Mouse (Mus musculus): ENCODE results near the gene Chd3. TPM values are rescaled to one million over a fixed set of nuclear protein-coding genes. Genes with fewer than 3 reads are reported as not detected.

Gene Chd3
- total RNA-seq, 2 experiments from 2014 or later, result 12.0 to 13.9 TPM

- peak; percentile 91 for DNase-seq
Measured at GRCm38 (mm10) chr11:69366157-69366854, 2.9 kb downstream of the Chd3 start.

GRCm38 (mm10) chr11:69365722-69366121, 3.5 kb downstream of the Chd3 start:
- no peak for DNase-seq

GRCm38 (mm10) chr11:69364910-69365309, 4.3 kb downstream of the Chd3 start:
- DNase-seq, result peak; percentile 94

GRCm38 (mm10) chr11:69364376-69364775, 4.8 kb downstream of the Chd3 start:
- no peak for DNase-seq

- DNase-seq, result no peak
Measured at GRCm38 (mm10) chr11:69362479-69362878, 6.7 kb downstream of the Chd3 start.

- no peak for DNase-seq
Measured at GRCm38 (mm10) chr11:69362021-69362420, 7.2 kb downstream of the Chd3 start.

- peak; percentile 64 for DNase-seq
Measured at GRCm38 (mm10) chr11:69357690-69358089, 11.5 kb downstream of the Chd3 start.

GRCm38 (mm10) chr11:69356544-69356943, 12.7 kb downstream of the Chd3 start:
- no peak for DNase-seq

- no peak for DNase-seq
Measured at GRCm38 (mm10) chr11:69346441-69346840, 22.8 kb downstream of the Chd3 start.

GRCm38 (mm10) chr11:69340161-69341131, 28.8 kb downstream of the Chd3 start, which contains the start of gene Rnf227:
Gene Rnf227 (plus strand): TSS chr11:69340461.
- peak; percentile 55 for DNase-seq

- DNase-seq, result no peak
Measured at GRCm38 (mm10) chr11:69334796-69335195, 34.4 kb downstream of the Chd3 start.

- DNase-seq, result no peak
Measured at GRCm38 (mm10) chr11:69333922-69334321, 35.3 kb downstream of the Chd3 start.

- no peak for DNase-seq
Measured at GRCm38 (mm10) chr11:69332713-69333253, 36.4 kb downstream of the Chd3 start.

- peak; percentile 56 for DNase-seq
Measured at GRCm38 (mm10) chr11:69331929-69332405, 37.2 kb downstream of the Chd3 start.

GRCm38 (mm10) chr11:69331152-69331551, 38.1 kb downstream of the Chd3 start:
- no peak for DNase-seq

GRCm38 (mm10) chr11:69328517-69328916, 40.7 kb downstream of the Chd3 start:
- no peak for DNase-seq

- no peak for DNase-seq
Measured at GRCm38 (mm10) chr11:69327648-69328047, 41.6 kb downstream of the Chd3 start.

GRCm38 (mm10) chr11:69327157-69327442, 42.1 kb downstream of the Chd3 start:
- DNase-seq, result no peak

- DNase-seq, result no peak
Measured at GRCm38 (mm10) chr11:69326408-69327156, 42.6 kb downstream of the Chd3 start.

- DNase-seq, result peak; percentile 81
Measured at GRCm38 (mm10) chr11:69325628-69326407, 43.4 kb downstream of the Chd3 start, which contains the start of gene Kcnab3. Gene Kcnab3 (plus strand): TSS chr11:69326258.

- DNase-seq, result no peak
Measured at GRCm38 (mm10) chr11:69324749-69325148, 44.5 kb downstream of the Chd3 start.

All from gastrocnemius, postnatal 25 days (tissue).